Mouse (Mus musculus) frontal cortex, postnatal 25 days (tissue): ENCODE data around the gene Cxcr5.

ENCODE experiments used
- DNase-seq, 2 experiments: peaks; one replicate each; pipeline ENCODE4 v3.0.0; 2022; ENCODE audit warnings: low spot score in 2 of 2

Gene Cxcr5

DNA sequence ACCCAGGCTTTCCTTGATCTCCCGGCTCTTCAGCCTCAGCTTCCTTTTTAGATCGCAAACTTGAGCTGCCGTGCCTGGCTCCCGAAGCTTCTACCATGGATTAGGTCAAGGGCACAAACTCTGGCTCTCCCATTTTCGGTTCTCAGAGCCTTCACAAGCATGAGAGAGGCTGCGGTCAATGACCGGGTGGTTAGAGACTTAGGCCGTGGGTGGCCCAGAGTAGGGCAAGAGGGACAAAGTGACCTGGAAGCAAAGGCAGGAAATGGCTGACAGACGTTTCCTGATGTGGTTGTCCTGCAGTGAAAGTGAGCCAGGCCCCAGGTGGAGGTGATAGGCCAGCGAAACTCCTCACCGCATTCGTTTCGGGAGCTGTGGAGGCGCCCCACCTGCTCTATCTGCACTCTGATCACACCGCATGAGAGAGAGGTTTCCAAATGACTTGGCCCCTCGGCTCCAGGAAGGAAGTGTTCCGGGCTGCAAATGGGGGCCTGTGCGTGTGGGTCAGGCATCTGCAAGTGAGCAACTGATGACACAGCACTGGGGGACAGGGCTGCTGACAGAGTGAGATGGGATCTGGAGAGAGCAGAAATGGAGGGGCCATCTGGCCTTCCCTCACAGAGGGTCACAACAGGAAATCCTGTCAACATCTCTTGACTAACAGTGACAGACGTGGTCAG is 23.9 kb downstream of the Cxcr5 start:
- DNase-seq: no peak

DNA sequence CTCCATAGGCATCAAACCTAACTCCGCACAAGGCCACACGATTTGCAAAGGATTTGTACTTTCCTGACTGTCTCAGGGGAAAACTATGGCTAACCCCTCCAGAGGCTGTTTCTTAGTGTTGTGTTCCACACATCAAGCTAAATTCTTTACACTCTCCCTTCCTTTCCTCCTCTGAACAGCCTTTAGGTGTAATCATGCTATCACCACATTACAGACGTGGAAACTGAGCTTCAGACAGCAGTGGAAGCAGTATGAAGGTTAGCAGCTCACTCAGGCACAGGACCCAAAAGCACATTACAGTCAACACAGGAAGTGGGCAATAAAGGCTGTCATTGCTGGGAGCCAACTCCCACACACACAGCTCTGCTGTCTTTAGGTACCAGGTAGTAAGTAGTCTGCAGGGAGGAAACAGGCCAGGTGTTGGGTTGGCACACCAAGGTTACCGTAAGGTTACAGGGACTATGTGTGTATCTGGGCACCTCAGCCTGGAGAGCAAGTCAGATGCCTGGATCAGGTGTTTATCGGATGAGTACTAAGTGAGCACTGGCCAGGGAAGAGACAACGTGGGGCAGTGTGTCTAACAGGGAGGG is 28.6 kb downstream of the Cxcr5 start:
- DNase-seq: no peak

DNA sequence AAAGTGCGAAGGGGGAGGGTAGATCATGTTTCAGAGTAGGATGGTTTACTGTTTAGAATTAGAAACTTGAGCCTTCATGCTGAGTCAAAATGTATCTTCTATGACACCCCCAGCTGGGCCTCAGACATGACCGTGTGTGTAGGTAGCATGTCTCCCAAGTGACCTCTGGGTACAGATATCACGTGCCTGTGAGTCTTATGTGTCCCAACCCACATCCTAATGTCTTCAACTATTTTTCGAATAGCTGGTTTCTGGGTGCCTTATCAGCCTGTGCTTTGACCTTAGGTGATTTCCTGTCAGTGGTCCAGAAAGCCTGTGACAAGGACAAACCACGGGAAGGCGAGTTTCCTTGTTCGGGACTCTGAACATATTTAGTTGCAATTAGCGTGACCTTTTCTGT is 33.3 kb downstream of the Cxcr5 start:
- no peak for DNase-seq

DNA sequence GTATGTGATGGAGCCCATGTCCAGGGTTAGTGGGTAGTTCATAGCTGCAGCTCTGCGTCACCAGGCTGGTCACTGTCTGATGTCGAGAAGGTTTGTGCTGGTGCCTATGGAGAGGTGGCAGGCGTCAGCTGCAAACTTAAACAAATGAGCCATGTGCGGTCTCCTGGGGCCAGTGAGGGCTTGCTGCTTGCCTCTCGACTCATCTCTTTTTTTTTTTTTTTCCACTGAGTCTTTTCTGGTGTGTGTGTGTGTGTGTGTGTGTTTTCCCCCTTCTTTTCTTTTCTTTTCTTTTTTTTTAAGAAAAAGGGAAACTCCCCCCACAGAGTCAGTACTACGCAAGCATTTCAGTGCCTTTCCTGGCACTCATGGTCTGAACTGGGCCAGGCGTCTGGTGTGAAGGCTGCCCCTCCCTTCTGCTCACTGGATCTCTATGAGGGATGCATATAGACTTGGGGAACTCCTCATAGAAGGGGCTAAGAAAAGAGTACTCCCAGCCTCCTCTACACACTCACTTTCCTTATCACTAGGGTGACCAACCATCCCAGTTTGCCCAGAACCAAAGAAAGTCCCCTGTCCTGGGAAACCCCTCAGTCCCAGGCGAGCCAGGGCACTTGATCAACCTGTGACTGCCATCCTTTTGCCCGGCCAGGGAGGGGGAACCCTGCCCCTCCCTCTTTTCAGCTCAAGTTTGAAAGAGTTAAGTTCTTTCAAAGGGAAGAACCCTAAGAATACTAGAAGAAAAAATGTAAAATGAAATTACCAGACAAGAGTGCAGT is 35.2 kb downstream of the Cxcr5 start:
- DNase-seq: no peak

DNA sequence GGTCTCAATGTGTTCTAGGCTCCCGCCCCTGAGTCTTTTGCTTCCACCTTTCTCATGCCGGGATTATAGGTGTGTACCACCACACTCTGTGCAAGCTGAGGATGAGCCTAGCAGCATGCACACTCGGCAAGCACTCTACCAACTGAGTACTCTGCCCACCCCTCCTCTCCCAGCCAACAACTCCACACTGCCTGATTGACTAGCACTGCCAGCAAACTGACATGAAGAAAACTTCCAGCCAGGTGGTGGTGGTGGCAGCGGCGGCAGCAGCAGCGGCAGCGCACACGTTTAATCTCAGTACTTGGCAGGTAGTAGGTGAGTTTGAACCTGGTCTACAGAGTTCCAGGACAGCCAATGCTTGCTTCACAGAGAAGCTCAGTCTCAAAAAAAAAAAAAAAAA is 36.1 kb downstream of the Cxcr5 start:
- DNase-seq: no peak

DNA sequence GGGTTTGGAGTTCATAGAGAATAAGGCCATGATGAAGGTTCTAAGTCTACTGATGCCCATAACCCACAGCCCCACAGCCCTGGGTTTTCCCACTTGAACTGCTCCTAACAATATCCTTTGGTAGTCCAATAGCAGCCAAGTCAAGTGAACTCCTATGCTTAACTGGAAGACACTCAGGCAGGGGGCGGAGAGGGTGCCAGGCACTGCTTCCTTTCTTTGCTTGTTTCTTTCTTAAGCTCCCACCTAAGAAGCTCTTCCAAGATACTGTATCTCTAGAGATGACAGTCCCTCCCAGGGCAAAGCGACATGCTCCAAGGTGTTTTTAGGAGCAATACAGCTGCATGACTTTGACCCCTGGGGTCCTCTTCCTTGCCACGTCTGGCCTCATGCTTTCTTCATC is 36.7 kb downstream of the Cxcr5 start:
- no peak for DNase-seq

DNA sequence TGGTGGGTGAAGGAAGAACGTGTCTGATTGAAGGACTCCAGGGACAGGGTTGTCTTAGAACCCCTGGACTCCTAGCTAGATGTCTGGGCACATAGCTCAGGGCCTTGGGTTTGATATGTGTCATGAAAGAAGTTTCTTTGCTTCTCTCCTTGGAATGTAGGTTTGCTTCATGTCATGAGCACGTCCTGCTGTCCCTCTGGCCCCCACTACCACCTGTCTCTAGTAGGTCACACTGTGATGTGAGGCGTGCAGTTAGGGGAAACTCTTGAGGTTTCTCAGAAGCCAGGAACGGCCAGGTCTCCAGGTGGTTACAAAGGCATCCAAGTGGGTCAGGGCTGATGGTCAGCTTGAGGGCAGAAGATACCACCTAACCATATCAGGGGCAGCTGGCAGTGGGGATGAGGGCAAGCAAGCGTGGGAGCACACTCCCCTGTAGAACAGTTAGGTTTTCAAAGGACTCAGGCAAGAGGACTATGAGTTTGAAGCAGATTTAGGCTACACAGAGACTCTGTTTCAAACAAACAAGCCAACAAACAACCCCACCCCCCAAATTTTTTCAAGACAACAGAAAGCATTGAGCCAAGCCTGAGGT is 37.3 kb downstream of the Cxcr5 start:
- no peak for DNase-seq

DNA sequence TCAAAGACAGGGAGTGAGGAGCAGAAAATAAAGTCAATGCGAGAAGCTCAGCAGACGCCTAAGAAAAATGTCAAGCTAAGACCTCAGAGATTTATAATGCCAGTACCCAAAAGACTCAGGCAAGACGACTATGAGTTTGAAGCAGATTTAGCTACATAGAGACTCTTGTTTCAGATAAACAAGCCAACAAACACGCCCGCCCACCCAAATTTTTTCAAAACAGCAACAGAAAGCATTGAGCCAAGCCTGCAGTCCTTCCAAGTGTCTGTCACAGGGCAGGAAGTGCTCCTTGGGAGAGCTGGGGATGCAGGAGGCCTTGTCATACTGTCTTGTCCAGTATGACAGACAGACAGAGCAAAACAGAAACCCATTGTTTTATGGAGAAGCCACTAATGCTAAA is 38.0 kb downstream of the Cxcr5 start:
- DNase-seq: no peak

DNA sequence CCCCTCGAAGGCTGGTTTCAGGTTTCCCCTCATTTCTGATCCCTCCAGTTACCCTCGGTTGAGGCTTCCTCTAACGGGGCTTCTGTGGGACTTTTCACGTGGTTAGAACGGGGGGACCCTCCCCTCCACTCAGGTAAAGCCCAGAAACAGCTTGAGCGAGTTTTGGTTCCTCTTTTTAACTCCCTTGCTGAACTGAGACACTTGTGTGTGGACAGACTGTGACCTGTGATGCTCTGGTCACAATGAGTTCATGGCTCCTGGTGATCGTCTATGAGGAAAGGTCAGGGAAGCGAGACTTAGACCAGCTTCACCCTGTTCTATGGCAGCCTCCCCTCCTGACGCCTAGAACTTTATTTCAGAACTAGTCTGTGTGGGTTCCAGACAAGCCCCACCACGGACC is 39.8 kb downstream of the Cxcr5 start:
- DNase-seq: no peak

DNA sequence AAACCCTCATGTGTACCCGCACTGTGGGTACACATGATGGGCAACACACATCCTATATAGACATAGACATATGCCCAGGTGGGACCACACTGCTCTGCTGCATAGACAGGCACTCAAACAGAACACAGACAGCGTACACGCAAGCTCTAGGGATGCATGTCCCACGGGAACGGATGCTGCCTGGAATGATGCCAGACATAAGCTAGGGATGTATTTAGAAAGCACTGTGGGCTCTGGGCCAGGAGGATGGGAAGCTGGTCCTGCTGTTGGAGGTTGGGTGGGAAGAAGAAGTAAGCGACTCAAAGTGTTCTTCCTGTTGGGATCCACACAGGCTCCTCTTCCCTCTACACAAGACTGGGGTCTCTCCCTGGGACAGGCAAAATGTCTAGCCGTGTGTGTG is 43.6 kb downstream of the Cxcr5 start:
- no peak for DNase-seq

DNA sequence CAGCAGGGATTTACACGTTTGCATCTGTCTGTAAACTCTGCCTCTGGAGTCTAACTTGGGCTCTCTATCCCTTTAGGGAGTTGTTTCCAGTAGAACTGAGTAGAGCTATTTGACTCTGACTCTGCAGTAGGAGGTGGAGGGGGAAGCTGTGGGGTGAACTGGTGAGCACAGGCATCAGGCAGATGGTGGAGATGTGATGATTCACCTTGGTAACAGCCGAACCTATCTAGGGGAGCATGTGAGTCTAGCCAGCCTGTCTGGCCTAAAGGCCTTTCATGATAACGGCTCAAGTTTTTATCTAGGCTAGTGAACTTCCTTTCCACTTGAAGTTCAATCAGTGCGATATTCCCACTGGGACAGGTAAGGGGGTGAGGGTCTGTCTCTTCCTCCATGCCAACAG is 44.3 kb downstream of the Cxcr5 start:
- DNase-seq: no peak

DNA sequence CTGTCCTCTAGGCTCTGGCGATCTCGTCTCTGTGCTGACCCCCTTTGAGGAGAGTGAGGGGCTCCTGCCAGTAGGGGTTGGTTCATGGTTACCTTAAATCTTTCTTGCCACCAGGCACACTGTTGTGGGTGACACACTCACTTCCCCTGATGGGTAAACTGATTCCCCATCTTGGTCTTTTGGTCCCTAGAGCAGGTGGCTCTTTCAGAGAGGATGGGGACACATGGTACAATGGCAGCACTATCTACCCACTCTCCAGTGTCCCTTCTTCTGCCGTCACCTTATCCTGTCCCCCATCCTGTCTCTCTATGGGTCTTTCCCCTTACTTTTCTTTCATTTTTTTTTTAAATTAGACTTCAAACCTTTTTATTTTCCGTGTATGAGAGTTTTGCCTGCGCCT is 45.8 kb downstream of the Cxcr5 start:
- DNase-seq: no peak

DNA sequence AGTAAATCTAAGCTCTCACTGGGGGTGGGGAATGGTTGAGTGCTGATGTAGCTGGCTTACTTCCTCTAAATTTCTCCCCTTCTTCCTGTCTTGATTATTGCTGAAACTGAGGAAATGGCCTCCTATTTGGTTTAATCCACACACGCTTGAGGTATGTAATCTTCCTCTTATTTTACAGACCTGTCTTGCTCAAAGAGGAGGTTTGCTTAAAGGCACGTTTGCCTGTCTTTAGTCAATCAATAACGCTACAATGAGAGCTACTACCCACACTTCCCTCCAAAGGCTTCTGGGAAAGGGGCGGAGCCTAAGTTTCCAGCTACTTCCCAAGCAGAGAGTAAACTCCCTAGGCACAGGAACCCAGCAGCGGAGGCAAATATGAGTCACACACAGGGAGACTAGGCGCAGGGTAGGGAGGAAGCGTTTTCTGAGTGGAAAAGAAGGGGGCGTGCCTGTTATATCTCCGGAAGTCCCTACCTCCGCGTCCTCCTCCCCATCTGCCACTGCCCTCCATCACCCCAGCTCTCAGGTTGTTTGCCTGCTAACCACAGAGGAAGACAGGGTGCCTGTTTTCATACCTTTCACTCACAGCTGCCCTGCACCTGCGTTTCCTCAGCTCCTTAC is 46.4 kb downstream of the Cxcr5 start:
- DNase-seq: no peak

DNA sequence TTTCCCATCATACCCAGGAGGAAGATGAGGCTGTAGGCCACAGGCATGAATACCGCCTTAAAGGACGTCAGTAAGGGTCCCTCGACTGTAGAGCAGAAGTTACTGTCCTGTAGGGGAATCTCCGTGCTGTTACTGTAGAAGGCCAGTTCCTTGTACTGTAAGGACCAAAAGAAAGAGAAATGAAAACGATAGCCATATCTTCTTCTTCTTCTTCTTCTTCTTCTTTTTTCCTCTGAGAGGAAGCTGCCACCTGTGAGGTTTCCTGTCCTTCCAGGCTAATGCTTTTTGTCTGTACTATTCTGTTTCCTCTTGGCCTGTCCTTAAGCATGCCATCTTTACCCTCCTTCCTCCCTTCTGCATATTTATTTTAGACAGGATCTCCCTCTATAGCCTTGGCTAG is 47.5 kb downstream of the Cxcr5 start:
- no peak for DNase-seq

DNA sequence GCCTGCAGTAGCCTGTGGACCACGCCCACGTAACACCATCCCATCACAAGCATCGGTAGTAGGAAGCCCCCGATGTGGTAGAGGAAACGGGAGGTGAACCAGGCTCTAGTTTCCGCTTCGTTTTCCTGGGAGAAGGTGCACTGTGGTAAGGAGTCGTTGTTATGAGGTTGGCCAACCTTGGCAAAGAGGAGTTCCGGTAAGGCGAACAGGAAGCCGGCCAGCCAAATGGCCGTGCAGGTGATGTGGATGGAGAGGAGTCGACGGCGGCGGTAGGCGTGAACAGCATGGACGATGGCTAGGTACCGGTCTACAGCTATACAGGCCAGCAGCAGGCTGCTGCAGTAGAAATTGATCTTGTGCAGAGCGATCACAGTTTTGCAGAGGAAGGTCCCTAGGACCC is 48.1 kb downstream of the Cxcr5 start:
- no peak for DNase-seq

DNA sequence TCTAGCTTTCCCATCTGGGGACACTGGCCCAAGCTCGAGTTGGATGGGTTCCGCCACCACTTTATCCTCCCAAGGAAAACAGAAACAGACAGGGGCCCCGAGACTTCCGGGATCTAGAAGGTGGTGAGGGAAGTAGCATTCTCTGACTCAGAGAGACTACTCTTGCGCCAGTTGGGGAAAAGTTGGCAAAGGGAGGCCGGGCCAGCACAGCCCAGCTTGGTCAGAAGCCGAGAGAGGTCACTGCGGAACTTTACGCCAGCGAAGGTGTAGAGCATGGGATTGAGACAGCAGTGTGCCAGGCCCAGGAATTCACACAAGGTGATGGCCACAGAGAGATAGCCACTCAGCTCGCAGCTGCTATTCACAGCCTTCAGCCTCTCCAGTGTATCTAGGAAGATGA is 48.6 kb downstream of the Cxcr5 start:
- DNase-seq: no peak

DNA sequence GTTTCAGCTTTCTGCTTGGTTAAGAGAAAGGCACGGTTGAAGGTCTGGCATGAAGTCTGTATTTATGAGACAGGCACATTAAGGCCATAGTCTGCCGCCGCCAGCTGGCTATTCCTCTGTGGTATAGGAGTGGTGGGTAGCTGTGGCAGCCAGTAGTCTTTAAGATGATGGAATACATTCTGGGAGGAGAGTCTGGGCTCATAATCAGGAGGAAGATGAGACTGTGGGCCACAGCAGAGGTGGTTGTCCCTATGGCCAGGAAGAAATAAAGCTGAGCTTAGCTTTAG is 49.0 kb downstream of the Cxcr5 start:
- DNase-seq: no peak

DNA sequence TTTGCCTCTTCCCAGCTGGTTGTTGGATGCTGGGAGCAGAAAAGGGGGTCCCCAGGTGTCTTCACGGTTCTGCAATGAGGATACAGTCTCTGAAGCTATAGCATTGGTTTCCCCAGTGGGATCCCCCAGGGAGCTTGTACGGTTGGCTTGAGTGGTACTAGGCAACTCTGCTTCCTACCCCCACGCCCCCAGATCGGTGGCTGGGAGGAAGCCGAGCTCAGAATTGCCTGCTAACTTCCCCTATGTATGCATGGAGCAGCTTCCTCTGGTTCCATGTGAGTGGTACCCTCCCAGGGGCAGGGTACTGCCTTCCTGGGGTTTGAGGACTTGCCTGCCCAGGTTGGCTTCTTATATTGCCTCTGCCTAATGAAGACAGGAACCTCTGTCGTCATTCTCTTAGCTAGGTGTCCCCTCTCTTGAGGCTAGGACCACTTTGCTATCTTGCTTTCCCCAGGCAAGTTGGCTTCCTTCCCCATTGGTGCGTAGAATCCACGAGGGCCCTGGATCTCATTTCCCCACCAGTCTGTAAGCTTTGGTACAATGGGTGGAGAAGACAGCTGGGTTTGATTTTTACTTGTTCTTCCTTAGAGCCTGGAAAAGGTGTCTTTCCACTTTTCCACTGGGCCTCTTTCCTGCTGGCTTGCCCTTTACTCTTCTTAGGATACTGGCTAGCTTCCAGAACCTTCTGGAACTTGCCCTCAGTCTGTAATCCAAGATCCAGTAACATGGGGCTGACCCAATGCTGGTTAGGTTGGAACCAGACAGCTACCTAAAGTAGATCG is 49.6 kb downstream of the Cxcr5 start:
- DNase-seq: no peak

DNA sequence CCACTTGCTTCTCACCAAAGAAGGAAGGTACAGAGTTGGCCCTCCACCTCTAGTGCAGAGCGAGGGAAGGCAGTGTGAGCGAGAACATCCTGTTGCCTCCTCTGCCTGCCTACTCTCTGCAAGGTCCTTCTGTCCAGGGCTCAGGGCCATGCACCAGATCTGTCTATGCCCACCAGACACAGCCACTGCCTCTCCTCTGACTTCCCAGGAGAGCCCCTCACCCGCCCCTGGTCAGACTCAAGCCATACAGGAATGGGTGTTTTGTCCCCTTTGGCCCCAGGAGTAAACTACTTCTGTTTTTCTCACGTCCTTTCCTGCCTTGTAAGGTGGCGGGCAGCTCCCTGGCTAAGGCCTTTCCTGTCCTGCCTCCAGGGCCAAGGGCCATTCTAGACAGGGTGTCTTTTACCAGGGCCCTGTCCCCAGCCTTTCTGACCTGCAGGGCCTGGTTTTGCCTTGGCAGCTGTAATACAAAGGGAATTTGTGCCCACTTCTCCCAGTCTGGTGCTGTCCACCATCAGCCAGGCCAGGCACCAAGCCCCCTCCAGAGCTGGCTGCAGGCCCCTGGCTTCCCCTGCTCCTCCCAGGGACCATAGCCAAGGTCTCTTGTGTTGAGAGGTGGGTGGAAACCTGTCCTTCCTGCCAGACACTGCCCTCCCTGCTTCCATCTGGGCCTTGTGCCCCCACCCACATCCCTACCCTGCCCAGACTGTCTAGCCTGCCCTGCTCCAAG is 50.6 kb downstream of the Cxcr5 start:
- no peak for DNase-seq

DNA sequence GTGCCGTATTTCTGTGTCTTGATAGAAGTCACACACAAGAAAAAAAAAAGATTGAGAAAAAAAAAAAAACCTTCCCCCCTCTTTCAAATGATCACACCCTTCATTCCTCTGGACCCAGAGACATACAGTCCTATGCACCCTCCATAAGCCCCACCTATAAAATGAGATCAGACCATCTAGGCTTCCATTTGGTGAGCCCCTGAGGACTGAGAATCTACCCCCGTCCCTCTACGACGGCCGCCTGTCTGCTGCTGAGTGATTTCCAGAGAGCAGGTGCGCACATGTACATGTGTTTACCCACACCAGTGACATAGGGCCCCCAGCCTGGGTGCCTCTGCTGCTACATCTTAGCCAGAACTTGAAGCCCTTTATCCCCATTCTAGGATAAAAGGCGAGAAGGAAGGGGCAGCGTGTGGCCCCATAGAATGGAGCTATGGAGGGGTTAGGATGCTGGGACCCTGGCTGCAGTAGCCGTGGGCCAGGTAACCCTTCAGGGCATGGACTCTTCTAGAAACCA is 51.3 kb downstream of the Cxcr5 start:
- DNase-seq: no peak
